Mouse (Mus musculus): ENCODE measurements around the gene Hoxb9.

- TF ChIP-seq CTCF (conservative IDR thresholded peaks at IDR 0.05; ENCODE audit: low read length) (no peak), POU5F1 (IDR thresholded peaks at IDR 0.05; ENCODE audit: borderline replicate concordance, low read length) (no peak)
Observed at GRCm38 (mm10) chr11:96274428-96274827, 3.2 kb downstream of the Hoxb9 start.

All from E14TG2a.4 (cell line).